Mouse (Mus musculus): ENCODE measurements around the gene Mgat5.

The Mgat5 gene

DNA sequence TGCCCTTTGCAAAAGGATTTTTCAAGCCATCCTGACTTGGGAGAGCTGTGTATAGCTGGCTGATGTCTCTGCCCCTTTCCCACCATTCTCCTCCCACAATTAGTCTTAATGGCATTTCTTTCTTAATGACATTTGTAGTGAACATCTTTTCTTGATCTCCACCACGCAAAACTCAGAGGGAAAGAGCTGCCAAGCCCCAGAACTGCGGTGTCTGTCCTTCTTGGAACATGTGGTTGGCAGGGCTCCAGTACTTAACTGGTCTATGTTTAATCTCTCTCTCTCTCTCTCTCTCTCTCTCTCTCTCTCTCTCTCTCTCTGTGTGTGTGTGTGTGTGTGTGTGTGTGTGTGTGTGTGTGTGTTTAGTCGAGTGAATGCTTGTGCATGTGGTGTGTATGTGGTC is 169.3 kb downstream of the Mgat5 start:
- no peak for DNase-seq (ENCODE audit: extremely low spot score, low read depth, low spot score)

DNA sequence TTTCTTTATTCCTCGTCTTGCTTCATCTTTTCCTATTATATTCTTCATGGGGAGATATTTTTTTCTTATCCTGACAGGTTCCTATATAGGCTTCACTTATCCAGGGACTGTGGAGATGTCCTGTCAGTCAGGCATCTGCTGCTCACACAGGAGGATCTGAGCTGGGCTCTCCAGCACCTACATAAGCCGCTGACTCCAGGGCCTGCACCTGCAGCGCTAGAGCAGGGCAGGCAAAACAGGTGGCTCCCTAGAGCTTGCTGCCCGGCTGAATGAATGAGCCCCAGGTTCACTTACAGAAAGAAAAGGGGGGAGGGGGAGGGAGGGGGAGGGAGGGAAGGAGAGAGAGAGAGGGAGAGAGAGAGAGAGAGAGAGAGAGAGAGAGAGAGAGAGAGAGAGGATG is 175.3 kb downstream of the Mgat5 start:
- no peak for DNase-seq (ENCODE audit: extremely low spot score, low read depth, low spot score)

DNA sequence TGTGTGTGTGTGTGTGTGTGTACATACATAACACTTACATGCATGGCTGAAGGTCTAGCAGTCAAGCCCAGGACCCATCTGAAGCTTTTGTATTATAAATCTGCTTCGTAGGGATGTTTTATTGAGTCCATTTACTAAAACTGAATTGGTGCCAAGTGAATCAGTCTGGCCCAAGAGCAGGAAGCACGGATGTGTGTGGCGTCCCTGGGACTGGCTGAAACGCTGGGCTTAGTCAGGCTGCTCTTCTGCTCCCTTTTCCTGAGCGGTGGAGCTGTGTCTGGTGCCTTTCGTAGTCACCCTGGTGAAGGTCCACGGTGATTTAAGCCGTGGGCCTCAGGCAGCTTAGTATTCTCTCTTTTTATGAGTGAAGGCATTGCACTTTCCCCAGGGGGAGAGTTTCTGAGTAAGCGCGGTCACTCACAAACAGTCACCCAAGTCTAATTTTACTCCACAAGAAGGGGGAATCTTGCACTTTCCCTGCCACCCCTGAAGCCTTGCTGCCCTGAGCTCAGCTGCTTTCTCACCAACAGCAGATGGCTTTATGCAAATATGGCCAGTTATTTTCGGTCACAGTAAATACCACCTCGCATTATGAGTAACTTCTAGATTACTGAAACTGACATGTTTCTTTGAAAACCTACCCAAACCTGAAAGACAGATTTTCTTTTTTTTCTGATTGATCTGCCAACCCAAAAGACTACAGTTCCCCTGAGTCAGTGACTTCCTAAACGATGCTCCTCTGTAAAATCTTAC is 176.1 kb downstream of the Mgat5 start:
- DNase-seq (ENCODE audit: extremely low spot score, low read depth, low spot score), result no peak

- DNase-seq (ENCODE audit: extremely low spot score, low read depth, low spot score), result no peak
Measured at GRCm38 (mm10) chr1:127383071-127383470, 178.3 kb downstream of the Mgat5 start.

DNA sequence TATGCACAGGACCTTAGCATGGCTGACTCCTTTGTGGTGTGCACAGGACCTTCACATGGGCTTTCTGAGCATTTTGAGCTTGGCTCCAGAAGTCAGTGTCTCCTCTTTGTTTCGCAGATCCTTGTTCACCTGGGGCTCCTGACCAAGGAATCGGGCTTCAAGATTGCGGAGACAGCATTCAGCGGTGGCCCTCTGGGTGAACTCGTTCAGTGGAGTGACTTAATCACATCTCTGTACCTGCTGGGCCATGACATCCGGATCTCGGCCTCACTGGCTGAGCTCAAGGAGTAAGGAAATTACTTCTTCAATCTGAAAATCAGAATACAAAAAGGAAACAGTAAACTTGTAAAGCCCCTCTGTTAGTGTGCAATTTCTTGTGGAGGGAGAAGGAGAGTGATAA is 182.4 kb downstream of the Mgat5 start:
- no peak for DNase-seq (ENCODE audit: extremely low spot score, low read depth, low spot score)

- no peak for DNase-seq (ENCODE audit: extremely low spot score, low read depth, low spot score)
Measured at GRCm38 (mm10) chr1:127387661-127388060, 182.8 kb downstream of the Mgat5 start.

DNA sequence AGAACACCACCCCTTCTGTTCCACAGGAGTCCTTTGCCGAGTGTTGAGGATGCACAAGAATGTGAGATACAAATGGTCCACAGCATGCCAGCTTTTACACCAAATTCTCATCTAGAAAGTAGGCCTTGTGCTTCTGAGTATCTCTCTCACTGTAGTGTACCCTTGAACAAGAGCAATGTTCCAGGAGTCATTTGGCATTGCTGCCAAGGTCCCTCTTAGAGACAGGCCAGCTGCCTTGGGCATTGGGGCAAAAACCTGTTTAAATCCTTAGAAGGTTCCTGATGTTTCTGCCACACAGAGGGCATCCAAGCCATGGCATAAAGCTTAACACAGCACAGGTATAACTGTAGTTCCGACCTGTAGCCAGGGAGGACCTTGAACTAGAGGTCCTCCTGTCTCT is 189.9 kb downstream of the Mgat5 start:
- no peak for DNase-seq (ENCODE audit: extremely low spot score, low read depth, low spot score)

GRCm38 (mm10) chr1:127395724-127396123 is 190.9 kb downstream of the Mgat5 start:
- DNase-seq (ENCODE audit: extremely low spot score, low read depth, low spot score), result no peak

DNA sequence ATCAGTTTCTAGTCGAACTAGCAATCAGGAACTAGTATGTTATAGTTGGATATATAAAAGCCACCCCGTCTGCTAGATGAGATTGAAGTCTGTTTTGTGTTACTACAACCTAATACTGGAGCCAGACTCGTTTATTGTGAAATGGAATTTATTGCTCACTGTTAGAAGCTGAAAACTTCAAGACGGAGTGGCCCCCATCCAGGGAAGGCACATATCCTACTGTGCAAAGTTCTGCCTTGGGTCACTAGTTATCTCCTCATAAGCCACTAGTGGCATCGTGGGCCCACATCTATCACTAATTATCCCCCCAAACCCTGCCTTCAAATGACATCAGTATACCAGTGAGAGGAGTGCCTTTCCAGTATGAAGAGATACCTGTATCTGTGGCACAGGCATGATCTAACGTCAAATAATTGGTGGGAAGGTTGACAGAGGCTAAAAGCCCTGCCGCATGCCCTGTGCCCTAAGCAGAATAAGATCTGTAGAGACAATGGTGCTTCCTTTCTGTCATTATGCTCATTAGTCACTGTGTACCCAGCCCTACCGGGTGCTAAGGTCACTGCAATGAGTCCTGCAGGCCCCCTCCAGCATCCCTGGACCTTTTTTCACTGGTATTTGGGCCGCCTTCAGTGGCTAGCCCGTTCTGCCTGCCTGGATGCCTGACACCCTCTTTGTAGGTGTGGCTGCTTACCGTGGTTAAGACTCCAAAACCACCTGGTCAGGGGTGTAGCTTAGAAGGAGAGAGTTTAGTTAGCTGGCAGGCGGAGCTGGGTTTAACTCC is 191.9 kb downstream of the Mgat5 start:
- no peak for DNase-seq (ENCODE audit: extremely low spot score, low read depth, low spot score)

GRCm38 (mm10) chr1:127397396-127397795 is 192.6 kb downstream of the Mgat5 start:
- DNase-seq (ENCODE audit: extremely low spot score, low read depth, low spot score), result no peak

DNA sequence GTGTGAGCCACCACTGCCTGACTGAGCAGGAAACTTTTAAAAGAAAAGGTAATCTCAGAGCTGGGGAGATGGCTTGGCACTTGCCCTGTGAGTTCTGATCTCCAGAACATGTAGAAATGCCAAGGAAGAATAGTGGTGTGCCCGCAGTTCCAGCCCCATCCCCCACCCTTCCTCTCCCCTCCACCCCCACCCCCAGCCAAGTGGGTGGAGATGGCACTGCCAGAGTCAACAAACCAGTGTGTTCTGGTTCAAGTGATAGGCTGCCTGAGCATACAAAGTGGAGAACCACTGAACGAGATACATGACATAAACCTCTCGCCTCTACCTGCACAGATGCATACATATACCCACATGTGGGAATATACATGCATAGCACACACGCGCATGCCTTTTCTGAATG is 193.4 kb downstream of the Mgat5 start:
- no peak for DNase-seq (ENCODE audit: extremely low spot score, low read depth, low spot score)

GRCm38 (mm10) chr1:127400198-127400597 is 195.4 kb downstream of the Mgat5 start:
- no peak for DNase-seq (ENCODE audit: extremely low spot score, low read depth, low spot score)

DNA sequence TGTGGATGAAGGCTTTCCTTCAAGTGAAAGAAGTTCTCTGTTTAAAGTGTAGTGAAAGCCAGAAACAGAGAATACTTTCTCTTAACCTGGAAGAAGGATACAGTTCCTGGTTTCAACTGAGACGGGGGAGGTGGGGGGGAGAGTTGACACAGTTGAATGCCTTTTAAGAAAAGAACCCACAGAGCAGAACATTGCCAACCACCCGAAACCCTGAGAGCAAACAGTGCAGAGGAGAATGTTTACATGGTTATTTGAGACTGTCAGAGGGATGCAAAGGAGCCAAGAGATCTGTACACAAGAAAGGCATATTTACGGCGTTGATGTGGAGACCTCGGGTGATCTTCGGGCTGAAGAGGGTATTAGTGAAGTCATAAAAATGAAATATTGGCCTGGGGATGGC is 195.9 kb downstream of the Mgat5 start:
- no peak for DNase-seq (ENCODE audit: extremely low spot score, low read depth, low spot score)

DNA sequence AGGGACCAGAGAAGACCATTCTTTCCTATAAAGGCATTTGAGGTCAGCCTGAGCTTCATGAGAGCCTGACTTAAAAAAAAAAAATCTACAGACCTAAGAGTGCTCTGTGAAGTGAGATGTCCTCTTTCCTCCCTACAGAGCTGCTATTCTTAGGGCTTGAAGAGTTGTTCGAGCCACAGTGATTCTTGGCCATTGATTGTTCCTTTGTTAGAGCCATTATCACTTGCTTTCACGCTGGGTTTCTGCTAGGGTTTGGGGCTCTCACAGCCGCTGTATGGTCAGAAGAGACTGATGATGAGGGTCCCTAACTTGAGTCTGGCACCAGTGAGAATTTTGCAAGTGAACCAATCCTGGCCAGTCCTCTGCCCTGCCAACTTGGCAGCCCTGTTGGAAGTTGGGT is 199.8 kb downstream of the Mgat5 start:
- DNase-seq (ENCODE audit: extremely low spot score, low read depth, low spot score), result no peak

- no peak for DNase-seq (ENCODE audit: extremely low spot score, low read depth, low spot score)
Measured at GRCm38 (mm10) chr1:127408957-127409423, 204.2 kb downstream of the Mgat5 start.

DNA sequence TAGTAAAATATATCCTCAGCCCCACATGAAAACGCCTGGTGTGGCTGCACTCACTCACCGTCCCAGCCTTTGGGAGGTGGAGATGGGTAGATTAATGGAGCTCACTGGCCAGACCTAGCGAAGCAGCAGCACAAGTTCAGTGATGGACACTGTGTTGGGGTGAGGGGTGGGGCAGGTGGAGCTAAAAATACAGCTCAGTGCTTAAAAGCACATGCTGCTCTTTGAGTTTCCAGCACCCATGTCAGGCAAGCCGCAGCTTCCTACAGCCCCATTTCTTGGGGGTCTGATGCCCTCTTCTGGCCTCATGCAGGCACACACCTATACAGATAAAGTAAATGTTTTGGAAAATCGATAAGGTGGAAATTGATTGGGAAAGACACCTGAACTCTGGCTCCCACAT is 204.7 kb downstream of the Mgat5 start:
- DNase-seq (ENCODE audit: extremely low spot score, low read depth, low spot score), result no peak

DNA sequence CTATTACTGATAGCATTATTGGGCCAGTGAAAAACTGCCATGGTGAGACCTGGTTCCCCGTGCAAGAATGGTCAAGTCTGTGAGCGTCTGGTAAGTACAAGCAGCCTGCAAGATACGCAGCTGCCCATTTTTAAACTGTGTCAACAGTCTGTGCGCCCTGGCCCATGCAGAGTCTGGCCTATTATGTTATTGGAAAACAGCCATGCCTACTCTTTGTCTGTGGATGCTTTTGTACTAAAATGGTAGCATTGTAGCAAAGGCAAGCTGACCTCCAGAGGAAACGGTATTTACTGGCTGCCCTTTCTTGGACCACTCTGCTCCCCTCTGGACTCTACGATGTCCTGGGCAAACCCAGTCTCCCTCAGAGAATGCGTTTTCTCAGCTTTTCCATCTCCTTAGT is 209.7 kb downstream of the Mgat5 start:
- no peak for DNase-seq (ENCODE audit: extremely low spot score, low read depth, low spot score)

GRCm38 (mm10) chr1:127415896-127416295 is 211.1 kb downstream of the Mgat5 start:
- DNase-seq (ENCODE audit: extremely low spot score, low read depth, low spot score), result no peak

DNA sequence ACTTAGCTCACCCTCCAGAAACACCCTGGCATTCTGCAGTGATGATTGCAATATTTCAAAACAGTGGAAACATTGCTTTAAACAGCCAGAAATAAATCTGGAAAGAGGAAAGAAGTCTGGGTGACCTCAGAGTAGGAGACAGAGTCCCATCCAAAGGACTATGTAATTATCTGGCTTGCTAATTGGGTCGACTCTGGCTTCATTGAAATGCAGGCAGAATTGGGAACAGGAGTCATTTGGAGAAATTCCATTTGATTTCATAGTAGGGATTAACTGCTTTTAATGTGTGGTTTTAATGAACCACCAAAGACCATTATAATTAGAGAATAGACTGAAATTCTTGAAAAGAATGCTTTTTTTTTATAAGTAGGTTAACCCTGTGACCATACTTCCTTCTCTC is 212.2 kb downstream of the Mgat5 start:
- no peak for DNase-seq (ENCODE audit: extremely low spot score, low read depth, low spot score)

DNA sequence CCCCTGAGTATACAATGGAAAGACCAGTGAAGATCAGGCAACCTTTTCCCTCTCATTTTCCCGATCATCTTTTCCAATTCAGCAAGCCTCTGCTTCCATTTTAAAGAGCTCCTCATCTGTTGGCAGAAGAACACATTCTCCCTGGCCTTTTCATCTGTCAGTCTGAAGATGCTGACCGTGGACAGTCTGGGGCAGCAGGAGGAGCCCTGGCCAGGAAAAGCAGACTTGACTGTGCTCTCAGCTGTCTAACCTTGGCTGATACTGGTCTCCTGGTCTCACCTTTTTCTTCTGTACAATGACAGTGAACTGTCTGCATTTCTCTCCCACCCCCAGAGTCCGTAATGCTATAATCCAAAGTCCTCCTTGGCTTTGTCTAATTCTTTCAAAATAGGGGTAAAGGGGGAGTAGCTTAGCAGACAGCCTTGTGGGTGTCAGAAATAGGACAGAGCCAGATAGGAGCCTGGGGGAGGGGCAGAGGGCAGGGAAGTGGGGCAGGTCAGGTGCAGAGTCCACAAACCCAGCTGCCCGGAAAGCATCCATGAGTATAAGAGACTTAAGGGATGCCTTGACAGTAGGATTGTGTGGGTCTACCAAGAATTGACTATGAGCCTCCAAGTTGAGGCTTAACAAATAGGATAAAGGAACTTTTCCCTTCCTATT is 214.2 kb downstream of the Mgat5 start:
- DNase-seq (ENCODE audit: extremely low spot score, low read depth, low spot score), result no peak

DNA sequence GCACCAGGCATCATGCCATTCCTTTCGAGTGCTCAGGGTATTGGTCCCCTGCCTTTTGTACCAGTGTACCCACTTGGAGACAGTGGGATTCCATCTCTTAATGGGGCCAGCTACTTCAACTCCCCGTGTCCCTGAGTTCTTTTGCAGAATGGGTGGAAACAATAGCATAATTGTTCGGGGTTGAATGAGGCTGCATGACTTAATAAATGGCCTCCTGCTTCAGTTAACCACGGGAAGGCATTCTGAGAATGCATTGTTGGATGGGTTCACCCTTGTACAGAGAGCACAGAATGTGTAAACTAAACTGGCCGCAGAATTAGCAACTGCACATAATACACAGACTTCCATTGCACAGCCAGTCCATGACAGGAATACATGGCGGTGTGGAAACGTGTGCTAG is 214.8 kb downstream of the Mgat5 start:
- DNase-seq (ENCODE audit: extremely low spot score, low read depth, low spot score), result no peak

DNA sequence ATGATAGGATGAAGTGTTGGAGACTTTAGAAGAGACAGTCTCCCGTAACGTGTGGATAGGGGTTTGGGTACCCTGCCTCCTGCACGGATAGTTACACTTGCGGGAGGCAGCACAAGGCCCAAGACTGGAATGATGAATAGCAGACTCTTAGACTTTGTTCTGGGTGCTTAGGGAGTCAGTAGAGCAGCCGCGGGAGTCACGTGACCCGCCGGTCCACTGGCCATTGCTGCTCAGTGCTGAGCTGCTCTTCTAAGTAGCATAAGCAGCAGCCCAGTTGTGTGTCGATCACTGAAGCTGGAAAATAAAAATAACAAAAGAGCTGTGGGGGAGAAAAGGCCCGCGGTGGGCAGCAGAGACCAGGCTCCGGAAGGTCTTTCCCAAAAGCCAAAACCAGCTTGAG is 215.6 kb downstream of the Mgat5 start:
- DNase-seq (ENCODE audit: extremely low spot score, low read depth, low spot score), result no peak

Data from hindlimb bud, embryonic 11.5 days (tissue).